Mouse (Mus musculus): Measurements from ENCODE around the gene Ugt1a2. TPM values are rescaled to one million over a fixed set of nuclear protein-coding genes. Genes with fewer than 3 reads are reported as not detected.

Ugt1a2 gene
- polyA plus RNA-seq, 1 experiment from 2014 or later, result not detected

Other genes starting within 250 kb of the Ugt1a2 start
- 29.4 and 31.2 TPM in 2 replicates for gene Usp40, start 192.1 kb upstream of the Ugt1a2 start, polyA plus RNA-seq (2014; fragmentation: Nextera tagmentation; extraction: Ambion mirVana)
- gene Ugt1a10, start 145.2 kb upstream of the Ugt1a2 start, polyA plus RNA-seq (2014; fragmentation: Nextera tagmentation; extraction: Ambion mirVana), result not detected in 2 replicates
- not detected in 2 replicates for gene Ugt1a9, start 129.8 kb upstream of the Ugt1a2 start, polyA plus RNA-seq (2014; fragmentation: Nextera tagmentation; extraction: Ambion mirVana)
- not detected in 2 replicates for gene Ugt1a8, start 112.8 kb upstream of the Ugt1a2 start, polyA plus RNA-seq (2014; fragmentation: Nextera tagmentation; extraction: Ambion mirVana)
- gene Ugt1a7c, start 105.5 kb upstream of the Ugt1a2 start, polyA plus RNA-seq (2014; fragmentation: Nextera tagmentation; extraction: Ambion mirVana), result 0.54 and 0.65 TPM in 2 replicates
- gene Ugt1a6b, start 97.3 kb upstream of the Ugt1a2 start, polyA plus RNA-seq (2014; fragmentation: Nextera tagmentation; extraction: Ambion mirVana), result not detected in 2 replicates
- 0.18 TPM in 1 of 2 replicates, not detected in the other for gene Ugt1a6a, start 65.8 kb upstream of the Ugt1a2 start, polyA plus RNA-seq (2014; fragmentation: Nextera tagmentation; extraction: Ambion mirVana)
- not detected in 2 replicates for gene Ugt1a5, start 34.6 kb upstream of the Ugt1a2 start, polyA plus RNA-seq (2014; fragmentation: Nextera tagmentation; extraction: Ambion mirVana)
- 13.6 and 14.8 TPM in 2 replicates for gene Dnajb3, start 5.2 kb downstream of the Ugt1a2 start, polyA plus RNA-seq (2014; fragmentation: Nextera tagmentation; extraction: Ambion mirVana)
- not detected in 2 replicates for gene Ugt1a1, start 11.4 kb downstream of the Ugt1a2 start, polyA plus RNA-seq (2014; fragmentation: Nextera tagmentation; extraction: Ambion mirVana)
- gene Mroh2a, start 26.4 kb downstream of the Ugt1a2 start, polyA plus RNA-seq (2014; fragmentation: Nextera tagmentation; extraction: Ambion mirVana), result 1.3 and 1.4 TPM in 2 replicates
- gene Hjurp, start 77.0 kb downstream of the Ugt1a2 start, polyA plus RNA-seq (2014; fragmentation: Nextera tagmentation; extraction: Ambion mirVana), result 136 and 141 TPM in 2 replicates
- gene Trpm8, start 77.1 kb downstream of the Ugt1a2 start, polyA plus RNA-seq (2014; fragmentation: Nextera tagmentation; extraction: Ambion mirVana), result not detected in 2 replicates
- not detected in 2 replicates for gene Spp2, start 206.4 kb downstream of the Ugt1a2 start, polyA plus RNA-seq (2014; fragmentation: Nextera tagmentation; extraction: Ambion mirVana)